Mouse (Mus musculus) hindbrain, embryonic 16.5 days (tissue): ENCODE results near the gene Rala. TPM values are rescaled to one million over a fixed set of nuclear protein-coding genes. Genes with fewer than 3 reads are reported as not detected.

Experiments used
- ATAC-seq: fragments of 200-750 bp; cut with Nextera tagmentation; 2 replicates; pipeline ENCODE4 v1.8.0; 2017; ENCODE audit warnings: moderate TSS enrichment, moderate library complexity
- H3K27ac ChIP-seq: fragments of 300-500 bp; sonication (generic); 2 replicates; pipeline ENCODE4 v1.5.1; 2014; ENCODE audit warnings: low read depth, mild to moderate bottlenecking, control low read depth, low read length, moderate library complexity
- H3K27me3 ChIP-seq: fragments of 300-500 bp; sonication (generic); replicated peaks from 2 replicates; pipeline ENCODE4 v1.6.1; 2014; ENCODE audit warnings: low read length; ENCODE audit not compliant: control insufficient read depth, insufficient read depth
- H3K36me3 ChIP-seq: fragments of 300-500 bp; sonication (generic); 2 replicates; pipeline ENCODE4 v1.6.1; 2014; ENCODE audit warnings: mild to moderate bottlenecking, low read length, moderate library complexity, mixed read lengths; ENCODE audit not compliant: control insufficient read depth, insufficient read depth
- H3K4me1 ChIP-seq: fragments of 300-500 bp; sonication (generic); 2 replicates; pipeline ENCODE4 v1.6.1; 2014; ENCODE audit warnings: low read depth, low read length; ENCODE audit not compliant: control insufficient read depth, insufficient read depth
- H3K4me2 ChIP-seq: fragments of 300-500 bp; sonication (generic); 2 replicates; pipeline ENCODE4 v1.6.1; 2014; ENCODE audit warnings: mild to moderate bottlenecking, low read length, control low read depth, moderate library complexity
- H3K4me3 ChIP-seq: fragments of 300-500 bp; sonication (generic); 2 replicates; pipeline ENCODE4 v1.5.1; 2014; ENCODE audit warnings: mild to moderate bottlenecking, low read length, control low read depth, moderate library complexity
- H3K9ac ChIP-seq: fragments of 300-500 bp; sonication (generic); 2 replicates; pipeline ENCODE4 v1.6.1; 2014; ENCODE audit warnings: low read depth, mild to moderate bottlenecking, control low read depth, low read length, moderate library complexity
- H3K9me3 ChIP-seq: fragments of 300-500 bp; sonication (generic); 2 replicates; pipeline ENCODE4 v1.6.1; 2014; ENCODE audit warnings: mild to moderate bottlenecking, low read length, moderate library complexity; ENCODE audit not compliant: control insufficient read depth
- WGBS: fragments of 180-500 bp; shearing (Covaris S2); extraction: QIAGEN DNeasy Blood & Tissue Kit; methylation state at CpG from one replicate; pipeline ENCODE4 v1.1.7; 2014; 5-methylcytosine and 5-hydroxymethylcytosine counted together
- polyA plus RNA-seq: library from polyadenylated mRNA; unstranded; fragments of >200 nt; fragmentation: Nextera tagmentation; extraction: Ambion mirVana; gene quantifications from 2 replicates; pipeline ENCODE4 v1.2.1, GENCODE M21; 2015

Rala gene
- polyA plus RNA-seq, 1 experiment from 2014 or later: 250 TPM

DNA sequence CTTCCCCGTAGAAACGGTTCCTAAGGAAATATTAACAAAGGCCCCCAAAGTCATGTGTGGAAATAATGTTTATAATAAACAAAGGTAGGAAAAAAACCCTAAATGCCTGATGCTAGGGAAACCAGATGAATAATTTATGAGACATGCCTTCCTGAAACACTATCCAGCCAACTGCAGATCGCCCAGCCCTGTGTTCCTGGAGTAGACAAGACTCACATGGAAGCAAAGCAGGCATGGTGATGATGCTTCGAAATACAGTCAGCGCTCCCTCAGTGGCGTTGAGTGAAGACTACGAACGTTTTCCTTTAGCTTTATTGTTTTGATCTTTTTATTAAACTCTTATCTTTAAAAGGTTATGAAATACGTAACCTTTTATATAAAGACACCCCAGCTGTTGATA, 87.0 kb downstream of the Rala start:
- H3K4me2 ChIP-seq: no peak overlapping the region
- H3K9ac ChIP-seq: no peak overlapping the region
- 58% methylated on average over 9 of the region's 9 CpGs for WGBS
- no peak overlapping the region for H3K27ac ChIP-seq
- no peak for ATAC-seq
- H3K4me1 ChIP-seq: peaks cover 6% of the 10 kb centered on the region; the same call in 1 of the 2 replicates
- no peaks in the 10 kb centered on the region for H3K36me3 ChIP-seq
- no peaks in the 10 kb centered on the region for H3K9me3 ChIP-seq
- H3K4me3 ChIP-seq: no peak overlapping the region
- H3K27me3 ChIP-seq: no peaks in the 10 kb centered on the region

DNA sequence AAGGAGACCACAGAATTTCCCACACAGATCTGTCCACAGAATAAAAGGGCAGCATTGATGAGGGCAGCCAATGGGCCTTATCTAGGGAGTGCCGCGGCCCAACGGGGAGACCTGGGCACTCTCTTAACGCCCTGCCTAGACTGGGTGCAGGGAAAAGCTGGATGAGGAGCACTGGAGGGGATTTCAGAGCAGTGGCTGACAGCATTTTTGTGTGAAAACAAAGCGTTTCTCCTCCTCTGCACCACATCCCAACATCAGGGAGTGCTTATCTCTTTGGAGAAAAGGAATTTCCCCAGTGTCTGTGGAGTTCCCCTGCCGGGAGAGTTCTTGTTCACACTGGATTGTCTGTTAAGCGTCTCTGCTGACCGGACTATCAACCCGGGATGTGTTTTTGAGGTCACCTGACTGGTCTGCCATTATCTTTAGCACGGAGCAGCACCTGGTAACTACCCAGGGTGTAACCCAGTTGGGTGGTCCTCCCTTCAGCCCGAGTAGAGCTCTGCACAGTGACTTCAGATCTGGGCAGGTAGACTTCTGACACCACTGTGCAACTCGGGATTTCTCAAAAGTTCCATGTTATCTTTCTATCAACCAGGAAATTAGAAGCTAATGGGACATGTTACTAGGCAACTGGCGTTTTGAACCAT, 88.4 kb downstream of the Rala start:
- Histone ChIP-seq H3K9ac (no peak overlapping the region), H3K4me3 (no peak overlapping the region), H3K27ac (no peak overlapping the region), H3K9me3 (no peaks in the 10 kb centered on the region), H3K27me3 (no peaks in the 10 kb centered on the region), H3K4me1 (peaks cover 6% of the 10 kb centered on the region; the same call in 1 of the 2 replicates), H3K4me2 (peak overlapping the region; percentile 31), H3K36me3 (no peaks in the 10 kb centered on the region)
- WGBS: 10% methylated on average over 13 of the region's 13 CpGs
- ATAC-seq: peak; percentile 56; the same call in 1 of the 2 replicates

DNA sequence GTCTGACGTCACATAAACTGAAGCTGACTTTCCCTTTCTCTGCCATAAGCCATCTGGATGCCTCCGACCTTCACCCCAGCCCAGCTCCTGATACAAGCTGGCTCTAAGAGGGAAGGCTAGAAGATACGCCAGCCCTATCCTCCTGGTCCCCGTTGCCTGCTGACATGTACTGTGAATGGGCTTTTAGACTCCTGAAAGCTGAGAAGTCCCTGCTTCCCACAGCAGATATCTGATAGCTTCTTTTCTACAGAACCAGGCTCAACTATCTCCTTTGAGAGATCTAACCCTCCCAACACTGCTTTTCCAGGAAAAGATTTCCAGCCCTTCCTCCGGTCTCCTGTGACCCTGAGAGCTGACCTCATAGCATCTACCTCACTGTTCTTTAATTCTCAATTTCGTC, 89.3 kb downstream of the Rala start:
- Histone ChIP-seq H3K4me2 (no peak overlapping the region), H3K4me3 (no peak overlapping the region), H3K9ac (no peak overlapping the region)

DNA sequence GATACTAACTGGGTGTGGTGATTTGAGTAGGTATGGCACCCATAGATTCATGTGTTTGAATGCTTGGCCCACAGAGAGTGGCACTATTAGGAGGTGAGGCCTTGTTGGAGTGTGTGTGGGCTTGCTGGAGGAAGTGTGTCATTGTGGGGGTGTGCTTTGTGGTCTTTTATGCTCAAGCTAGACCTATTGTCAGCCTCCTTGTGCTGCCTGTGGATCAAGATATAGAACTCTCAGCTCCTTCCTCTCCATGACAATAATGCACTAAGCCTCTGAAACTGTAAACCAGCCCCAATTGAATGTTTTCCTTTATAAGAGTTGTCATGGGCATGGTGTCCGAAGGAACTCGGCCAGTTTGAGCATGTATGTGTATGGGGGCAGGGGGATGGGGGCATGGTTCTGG, 100.7 kb downstream of the Rala start:
- H3K9ac ChIP-seq: no peak overlapping the region
- H3K4me3 ChIP-seq: no peak overlapping the region
- H3K36me3 ChIP-seq: no peaks in the 10 kb centered on the region
- WGBS: 81% methylated on average over 2 of the region's 2 CpGs
- ATAC-seq: no peak
- no peak overlapping the region for H3K4me2 ChIP-seq
- no peaks in the 10 kb centered on the region for H3K4me1 ChIP-seq
- no peak overlapping the region for H3K27ac ChIP-seq
- no peaks in the 10 kb centered on the region for H3K9me3 ChIP-seq
- H3K27me3 ChIP-seq: no peaks in the 10 kb centered on the region

More for the DNA sequence above, 89.3 kb downstream of the Rala start:
- Histone ChIP-seq H3K36me3 (no peaks in the 10 kb centered on the region), H3K9me3 (no peaks in the 10 kb centered on the region), H3K4me1 (peaks cover 6% of the 10 kb centered on the region; the same call in 1 of the 2 replicates), H3K27me3 (no peaks in the 10 kb centered on the region), H3K27ac (no peak overlapping the region)
- 55% methylated on average over 6 of the region's 6 CpGs for WGBS
- ATAC-seq: no peak

DNA sequence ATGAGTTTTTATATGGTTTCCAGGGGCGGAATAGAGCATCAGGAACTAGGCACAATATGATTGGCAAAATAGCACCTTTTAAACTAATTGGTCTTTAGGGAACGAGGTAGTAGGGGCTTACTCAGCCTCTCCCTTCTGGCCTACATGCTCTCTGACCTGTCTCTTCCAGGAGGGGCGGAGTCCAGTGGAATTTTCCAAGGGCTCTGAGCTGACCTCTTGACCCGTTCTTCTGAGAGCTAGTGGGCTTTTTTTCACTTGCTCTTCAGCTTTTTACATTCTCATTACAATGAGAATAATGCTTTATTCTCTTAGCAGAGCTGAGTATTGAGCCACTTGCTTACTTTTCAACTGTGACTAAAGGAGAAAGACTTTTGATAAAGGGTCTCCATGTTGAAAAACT, 101.3 kb downstream of the Rala start:
- Histone ChIP-seq H3K4me1 (no peaks in the 10 kb centered on the region), H3K9ac (no peak overlapping the region), H3K9me3 (no peaks in the 10 kb centered on the region), H3K36me3 (no peaks in the 10 kb centered on the region), H3K27me3 (no peaks in the 10 kb centered on the region), H3K4me2 (no peak overlapping the region), H3K27ac (no peak overlapping the region), H3K4me3 (no peak overlapping the region)
- ATAC-seq: no peak
- WGBS: 25% methylated on average over 4 of the region's 4 CpGs

DNA sequence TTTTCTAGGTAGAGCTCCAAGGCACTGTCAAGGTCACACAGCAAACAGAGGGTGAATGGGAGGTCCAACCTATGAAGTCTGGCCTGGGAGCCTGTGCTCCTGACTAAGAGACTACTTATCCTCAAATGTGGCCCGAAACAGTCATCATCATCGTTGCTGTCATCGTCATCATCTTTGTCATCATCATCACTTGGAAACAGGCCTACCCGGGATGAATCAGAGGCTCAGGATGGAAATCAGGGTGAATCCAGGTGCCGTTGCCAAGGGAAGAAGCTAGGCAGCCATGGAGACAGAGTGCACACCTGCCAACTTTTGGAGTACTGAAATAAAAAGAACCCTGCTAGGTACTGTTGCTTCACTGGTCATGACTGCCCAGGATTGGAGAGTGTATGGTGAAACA, 104.9 kb downstream of the Rala start:
- 87% methylated on average over 5 of the region's 5 CpGs for WGBS
- H3K36me3 ChIP-seq: no peaks in the 10 kb centered on the region
- no peaks in the 10 kb centered on the region for H3K9me3 ChIP-seq
- H3K27me3 ChIP-seq: no peaks in the 10 kb centered on the region
- H3K4me2 ChIP-seq: no peak overlapping the region
- H3K9ac ChIP-seq: no peak overlapping the region
- H3K4me3 ChIP-seq: no peak overlapping the region
- no peaks in the 10 kb centered on the region for H3K4me1 ChIP-seq
- no peak for ATAC-seq
- no peak overlapping the region for H3K27ac ChIP-seq

DNA sequence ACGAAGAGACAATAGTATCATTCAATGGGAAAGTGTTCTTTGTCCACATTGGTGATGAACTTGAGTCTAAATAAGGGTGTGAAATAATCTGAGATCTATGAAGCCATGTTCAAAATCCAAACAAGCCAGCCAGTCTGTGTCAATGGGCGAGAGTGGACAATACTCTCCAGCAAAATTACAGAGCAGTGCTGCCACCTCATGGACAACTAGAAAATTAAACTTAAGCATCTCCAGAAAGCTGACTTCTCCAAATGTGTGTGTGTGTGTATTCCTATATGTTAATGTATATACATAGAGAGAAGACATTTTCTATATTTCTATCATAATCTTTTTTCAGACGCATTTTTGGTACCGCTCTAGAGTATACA, 105.6 kb downstream of the Rala start:
- Histone ChIP-seq H3K9me3 (no peaks in the 10 kb centered on the region), H3K9ac (no peak overlapping the region), H3K36me3 (no peaks in the 10 kb centered on the region), H3K27ac (no peak overlapping the region), H3K4me2 (no peak overlapping the region), H3K27me3 (no peaks in the 10 kb centered on the region), H3K4me1 (no peaks in the 10 kb centered on the region), H3K4me3 (no peak overlapping the region)
- ATAC-seq: peak; percentile 69
- 33% methylated on average over 4 of the region's 4 CpGs for WGBS

DNA sequence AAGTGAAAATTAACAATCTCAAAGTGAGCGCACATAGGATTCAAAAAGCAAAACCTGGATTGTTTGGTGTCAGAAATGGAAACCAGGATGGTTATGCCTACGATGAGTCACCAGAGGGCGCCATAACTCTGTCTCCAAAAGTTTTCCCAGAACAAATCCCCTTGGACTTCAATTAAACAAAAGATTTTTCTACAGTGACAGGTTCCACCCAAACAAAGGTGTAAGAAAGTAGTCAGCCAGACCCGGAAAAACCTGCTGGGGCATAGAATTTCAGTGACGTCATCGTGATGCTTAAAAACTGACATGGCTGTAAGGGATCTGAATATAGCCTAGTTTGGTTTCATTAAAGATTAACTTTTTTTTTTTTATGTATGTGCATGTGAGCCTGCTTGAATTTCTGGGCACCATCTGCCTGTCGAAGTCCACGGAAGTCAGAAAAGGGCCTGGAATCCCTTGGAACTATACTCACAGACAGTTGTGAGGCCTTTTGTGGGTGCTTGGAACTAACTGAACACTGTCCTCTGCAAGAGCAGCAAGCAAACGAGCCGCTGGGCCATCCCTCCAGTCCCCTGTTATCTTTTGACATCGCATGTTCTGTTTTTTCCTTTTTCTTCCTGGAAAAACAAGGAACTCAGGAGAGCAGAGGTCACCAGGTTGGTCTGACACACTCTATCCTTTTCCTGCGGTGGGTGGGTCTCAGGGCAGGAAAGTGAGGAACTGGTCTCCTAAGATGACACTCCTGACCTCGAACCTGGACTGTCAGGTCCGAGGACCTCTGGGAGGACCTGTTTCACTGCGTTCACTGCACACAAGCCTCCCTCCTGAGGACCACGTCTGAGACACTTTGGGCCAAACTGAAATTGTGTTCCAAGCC, 106.2 kb downstream of the Rala start:
- Histone ChIP-seq H3K27me3 (no peaks in the 10 kb centered on the region), H3K9ac (no peak overlapping the region), H3K9me3 (no peaks in the 10 kb centered on the region), H3K4me1 (no peaks in the 10 kb centered on the region), H3K36me3 (no peaks in the 10 kb centered on the region), H3K4me3 (no peak overlapping the region), H3K4me2 (no peak overlapping the region; the same call in 1 of the 2 replicates), H3K27ac (no peak overlapping the region)
- 43% methylated on average over 16 of the region's 16 CpGs for WGBS
- peak; percentile 56 for ATAC-seq

DNA sequence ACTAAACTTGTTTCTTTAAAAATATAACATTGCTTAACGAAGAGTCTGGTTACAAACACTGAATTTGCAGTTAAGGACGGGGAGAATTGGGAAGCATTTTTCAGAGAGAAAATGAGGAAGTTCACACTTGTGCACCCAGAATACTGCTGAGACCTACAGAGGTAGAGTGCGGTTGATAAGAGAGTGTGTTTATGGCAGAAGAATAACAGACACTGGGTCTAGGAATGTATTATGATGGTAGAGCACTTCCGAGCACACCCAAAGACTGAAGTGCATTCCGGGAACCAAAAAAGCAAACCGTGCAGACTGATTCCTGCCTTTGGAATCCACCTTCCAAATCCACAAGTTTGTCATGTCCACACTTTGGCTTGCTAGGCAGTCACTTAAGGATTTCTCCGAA, 107.2 kb downstream of the Rala start:
- Histone ChIP-seq H3K9me3 (no peaks in the 10 kb centered on the region), H3K4me3 (no peak overlapping the region), H3K27ac (no peak overlapping the region), H3K4me2 (no peak overlapping the region), H3K36me3 (no peaks in the 10 kb centered on the region), H3K4me1 (no peaks in the 10 kb centered on the region), H3K27me3 (no peaks in the 10 kb centered on the region), H3K9ac (no peak overlapping the region)
- WGBS: 85% methylated on average over 7 of the region's 7 CpGs
- no peak for ATAC-seq
